Mouse (Mus musculus) lung, adult 2 months (tissue): Measurements from ENCODE around the gene Uspl1. TPM values are rescaled to one million over a fixed set of nuclear protein-coding genes. Genes with fewer than 3 reads are reported as not detected.

Source experiments
- DNase-seq: peaks from one replicate; pipeline ENCODE4 v3.0.0; 2022
- H3K4me1 ChIP-seq: fragments of 200-500 bp; 2 replicates; pipeline ENCODE4 v1.6.1; 2011; ENCODE audit warnings: low read length; ENCODE audit not compliant: control insufficient read depth, insufficient read depth
- H3K4me3 ChIP-seq: fragments of 200-500 bp; replicated peaks from 2 replicates; pipeline ENCODE3; 2011; ENCODE audit warnings: low read depth, mild to moderate bottlenecking, control low read depth, low read length; ENCODE audit errors: extremely low read depth
- CTCF ChIP-seq: fragments of 200-500 bp; IDR thresholded peaks from 2 replicates; pipeline ENCODE4 v1.5.1; 2011; ENCODE audit warnings: mild to moderate bottlenecking, low read length, control low read depth; ENCODE audit not compliant: insufficient read depth
- POLR2A ChIP-seq: fragments of 200-500 bp; IDR thresholded peaks from 2 replicates; pipeline ENCODE4 v1.6.1; 2011; ENCODE audit warnings: low read depth, mild to moderate bottlenecking, control low read depth, low read length, borderline replicate concordance; ENCODE audit errors: extremely low read depth
- WGBS: fragments of 180-500 bp; shearing (Covaris S2); methylation state at CpG from one replicate; pipeline ENCODE4 v1.1.7; 2018; 5-methylcytosine and 5-hydroxymethylcytosine counted together
- polyA plus RNA-seq: library from polyadenylated mRNA; depleted of rRNA; stranded (reverse); fragments of >200 nt; gene quantifications from 2 replicates; pipeline ENCODE4 v1.2.3, GENCODE M21; 2012

The Uspl1 gene
- polyA plus RNA-seq, 1 experiment, result 10.5 TPM

- Histone ChIP-seq H3K4me1 (0 out of 2 replicates have a peak, but pooled peaks cover 2% of the 10 kb centered on the region), H3K4me3 (no peak overlapping the region)
- no peak for TF ChIP-seq CTCF
- TF ChIP-seq POLR2A, result no peak
- no peak for DNase-seq
- 94% methylated on average over 10 of the region's 10 CpGs for WGBS
These were observed 18.1 kb upstream of the Uspl1 start for GRCm38 (mm10) chr5:149166011-149166410.

GRCm38 (mm10) chr5:149168051-149168450, 16.1 kb upstream of the Uspl1 start:
- DNase-seq, result no peak
- Histone ChIP-seq H3K4me3 (no peak overlapping the region), H3K4me1 (0 out of 2 replicates have a peak, but pooled peaks cover under 1% of the 10 kb centered on the region)
- TF ChIP-seq POLR2A, result no peak
- no peak for TF ChIP-seq CTCF
- WGBS, result 74% methylated on average over 2 of the region's 2 CpGs

- TF ChIP-seq POLR2A (no peak), CTCF (no peak)
- Histone ChIP-seq H3K4me3 (no peak overlapping the region), H3K4me1 (no peaks in the 10 kb centered on the region)
- DNase-seq, result no peak
- WGBS, result 74% methylated on average over 9 of the region's 9 CpGs
These were observed 15.3 kb upstream of the Uspl1 start for GRCm38 (mm10) chr5:149168816-149169215.

- no peak overlapping the region for H3K4me3 ChIP-seq
- no peaks in the 10 kb centered on the region for H3K4me1 ChIP-seq
- TF ChIP-seq POLR2A, result no peak
- no peak for TF ChIP-seq CTCF
- WGBS, result 75% methylated on average over 8 of the region's 8 CpGs
- DNase-seq, result no peak
These were observed 13.1 kb upstream of the Uspl1 start for GRCm38 (mm10) chr5:149170841-149171588.

- WGBS, result 58% methylated on average over 10 of the region's 10 CpGs
- no peak overlapping the region for H3K4me3 ChIP-seq
- no peak for DNase-seq
- TF ChIP-seq CTCF (no peak), POLR2A (no peak)
- no peaks in the 10 kb centered on the region for H3K4me1 ChIP-seq
These were observed 11.9 kb upstream of the Uspl1 start for GRCm38 (mm10) chr5:149172246-149172645.

GRCm38 (mm10) chr5:149174527-149174926, 9.6 kb upstream of the Uspl1 start:
- WGBS, result 89% methylated on average over 7 of the region's 7 CpGs
- no peak for DNase-seq
- no peak overlapping the region for H3K4me3 ChIP-seq
- no peaks in the 10 kb centered on the region for H3K4me1 ChIP-seq
- TF ChIP-seq CTCF (no peak), POLR2A (no peak)

- Histone ChIP-seq H3K4me3 (no peak overlapping the region), H3K4me1 (no peaks in the 10 kb centered on the region)
- 90% methylated on average over 6 of the region's 6 CpGs for WGBS
- no peak for DNase-seq
- TF ChIP-seq CTCF, result no peak
- TF ChIP-seq POLR2A, result no peak
These were observed 8.4 kb upstream of the Uspl1 start for GRCm38 (mm10) chr5:149175736-149176135.

GRCm38 (mm10) chr5:149178095-149178494, 6.1 kb upstream of the Uspl1 start:
- TF ChIP-seq POLR2A, result no peak
- TF ChIP-seq CTCF, result no peak
- no peak for DNase-seq
- Histone ChIP-seq H3K4me1 (no peaks in the 10 kb centered on the region; the same call in 1 of the 2 replicates), H3K4me3 (no peak overlapping the region)
- WGBS, result 84% methylated on average over 5 of the region's 5 CpGs

GRCm38 (mm10) chr5:149179826-149180225, 4.3 kb upstream of the Uspl1 start:
- WGBS, result 83% methylated on average over 3 of the region's 3 CpGs
- no peak for DNase-seq
- TF ChIP-seq CTCF (no peak), POLR2A (no peak)
- H3K4me1 ChIP-seq, result no peaks in the 10 kb centered on the region; the same call in 1 of the 2 replicates
- H3K4me3 ChIP-seq, result no peak overlapping the region

GRCm38 (mm10) chr5:149182186-149182870, 1.8 kb upstream of the Uspl1 start:
- no peak for TF ChIP-seq CTCF
- TF ChIP-seq POLR2A, result no peak
- no peak for DNase-seq
- H3K4me1 ChIP-seq, result no peaks in the 10 kb centered on the region; the same call in 1 of the 2 replicates
- H3K4me3 ChIP-seq, result no peak overlapping the region
- WGBS, result 85% methylated on average over 5 of the region's 5 CpGs
